Mouse (Mus musculus) cerebellum, postnatal 4 days (tissue): ENCODE results near the gene Ptcd2.
"Not testable (repeated sequence)": the region's sequence is repeated elsewhere in the genome, so short reads cannot be mapped to it uniquely, and the experiment has no call there.

Experiments used
- DNase-seq, 2 experiments: peaks; one replicate each; pipeline ENCODE4 v3.0.0; 2022; ENCODE audit warnings: low spot score in 2 of 2, mixed read lengths in 1 of 2

The Ptcd2 gene

DNA sequence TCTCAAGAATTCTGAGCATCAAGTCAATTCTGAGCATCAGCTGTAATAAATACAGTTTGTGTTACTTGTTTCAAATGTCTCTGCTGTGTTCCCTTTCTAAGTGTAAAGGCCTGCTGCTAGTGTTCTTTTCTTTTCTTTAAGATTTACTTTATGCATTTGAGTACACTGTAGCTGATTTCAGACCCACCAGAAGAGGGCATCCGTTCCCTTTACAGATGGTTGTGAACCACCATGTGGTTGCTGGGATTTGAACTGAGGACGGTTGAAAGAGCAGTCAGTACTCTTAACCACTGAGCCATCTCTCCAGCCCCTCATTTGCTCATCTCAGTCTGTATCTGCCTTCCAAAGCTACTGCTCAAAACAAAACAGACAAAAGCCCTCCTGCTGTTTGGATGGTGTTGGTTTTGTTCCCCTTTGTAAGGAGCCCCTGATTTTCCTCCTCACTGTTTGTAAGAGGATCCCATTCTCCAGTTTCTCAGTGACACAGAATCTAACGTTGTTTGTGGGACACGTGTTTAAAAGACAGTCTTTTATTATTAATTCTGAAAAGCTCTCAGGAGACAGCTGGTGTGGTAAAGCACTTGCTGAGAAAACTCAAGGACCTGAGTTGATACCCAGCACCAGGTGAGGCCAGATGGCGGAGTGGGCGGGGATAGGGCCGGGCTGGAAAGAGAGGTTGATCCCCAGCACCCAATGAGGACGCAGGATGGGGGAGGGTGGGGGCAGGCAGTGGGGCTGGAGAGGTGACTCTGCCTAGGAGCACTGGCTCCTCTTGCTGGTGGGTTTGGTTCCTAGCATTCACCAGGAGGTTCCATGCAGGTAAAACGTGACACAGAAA lies 12.1 kb upstream of the Ptcd2 start:
- DNase-seq, result no peak

GRCm38 (mm10) chr13:99355861-99356260 lies 11.4 kb upstream of the Ptcd2 start:
- DNase-seq, result no peak

GRCm38 (mm10) chr13:99355072-99355471 lies 10.6 kb upstream of the Ptcd2 start:
- DNase-seq, result no peak

- DNase-seq, result no peak
Observed at GRCm38 (mm10) chr13:99353490-99353851, 9.0 kb upstream of the Ptcd2 start.

- DNase-seq, result peak; percentile 79 to 92
Observed at GRCm38 (mm10) chr13:99352758-99353489, 8.4 kb upstream of the Ptcd2 start.

DNA sequence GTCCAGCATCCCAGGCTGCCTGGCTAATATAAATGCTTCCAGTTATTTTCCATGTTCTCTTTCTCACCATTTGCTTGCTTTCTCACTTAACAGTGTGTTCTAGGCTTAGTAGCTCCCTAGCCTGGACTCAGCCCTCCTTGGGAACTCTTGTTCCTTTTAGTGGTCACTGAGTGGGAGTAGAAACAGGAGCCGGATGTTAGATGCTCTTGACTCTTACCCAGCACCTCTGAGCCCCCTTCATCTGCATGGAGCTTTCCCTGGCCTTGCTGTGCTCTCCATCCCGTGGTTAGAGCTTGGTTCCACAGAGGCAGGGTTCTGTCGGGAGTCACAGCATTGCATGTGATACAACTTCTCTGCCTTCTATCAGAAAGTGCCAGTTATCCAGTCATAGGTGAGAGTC lies 7.1 kb upstream of the Ptcd2 start:
- no peak for DNase-seq

- no peak for DNase-seq
Observed at GRCm38 (mm10) chr13:99351186-99351585, 6.7 kb upstream of the Ptcd2 start.

DNA sequence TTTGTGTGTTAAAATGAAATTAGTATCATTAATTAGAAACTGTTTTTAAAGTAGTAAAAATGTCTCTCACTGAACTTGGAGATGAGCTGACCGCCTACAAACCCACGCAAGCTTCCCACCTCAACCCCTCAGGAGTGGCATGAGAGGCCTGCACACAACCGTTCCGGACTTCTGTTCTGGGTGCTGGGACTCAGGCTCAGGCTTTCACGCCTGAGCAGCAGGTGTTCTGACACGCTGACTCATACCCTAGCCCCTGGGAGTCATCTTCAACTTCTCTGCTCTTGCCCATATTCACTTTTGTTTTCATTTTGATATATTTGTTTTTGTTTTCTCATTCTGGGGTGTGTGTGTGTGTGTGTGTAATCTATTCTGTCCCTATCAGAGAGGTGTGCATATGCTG lies 5.5 kb upstream of the Ptcd2 start:
- DNase-seq, result no peak

GRCm38 (mm10) chr13:99343876-99344598 lies 468 bp downstream of the Ptcd2 start:
- no peak for DNase-seq

DNA sequence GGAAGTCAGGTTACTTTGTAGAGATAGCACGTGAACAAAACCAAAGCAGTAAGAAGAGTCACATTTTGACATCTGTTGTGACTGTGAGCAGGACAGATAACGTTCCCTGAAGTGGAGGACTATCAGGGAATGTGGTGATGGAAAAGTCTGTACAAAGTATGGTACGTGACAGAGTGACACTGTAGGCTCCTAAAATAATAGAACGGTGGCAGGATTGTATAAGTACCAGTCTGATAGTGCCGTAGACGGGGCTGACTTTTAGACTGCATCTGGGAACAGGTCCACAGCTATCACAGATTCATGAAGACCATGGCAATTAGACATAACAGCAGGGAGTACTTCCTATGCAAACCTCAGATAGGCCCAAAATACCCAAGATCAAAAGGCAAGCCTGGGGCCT lies 3.0 kb downstream of the Ptcd2 start:
- DNase-seq, result no peak

- no peak for DNase-seq
Observed at GRCm38 (mm10) chr13:99337510-99337909, 7.0 kb downstream of the Ptcd2 start.

DNA sequence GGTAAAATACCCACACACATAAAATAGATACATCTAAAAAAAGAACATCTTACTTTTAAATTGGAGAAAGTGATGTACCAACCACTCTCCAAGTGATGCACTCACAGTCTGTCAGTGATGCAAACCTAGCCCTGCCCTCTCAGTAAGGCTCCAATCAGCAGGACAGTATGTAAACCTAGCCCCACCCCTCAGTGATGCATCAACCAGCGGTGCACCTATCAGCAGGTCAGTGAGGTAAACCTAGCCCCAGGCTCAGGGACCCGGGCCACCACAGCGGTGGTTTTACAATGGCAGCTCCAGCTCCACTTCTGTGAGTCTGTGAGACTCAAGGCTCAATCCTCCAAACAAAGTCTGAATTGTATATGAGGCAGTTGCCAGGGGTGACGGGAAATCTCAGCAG lies 13.2 kb downstream of the Ptcd2 start:
- no peak for DNase-seq

DNA sequence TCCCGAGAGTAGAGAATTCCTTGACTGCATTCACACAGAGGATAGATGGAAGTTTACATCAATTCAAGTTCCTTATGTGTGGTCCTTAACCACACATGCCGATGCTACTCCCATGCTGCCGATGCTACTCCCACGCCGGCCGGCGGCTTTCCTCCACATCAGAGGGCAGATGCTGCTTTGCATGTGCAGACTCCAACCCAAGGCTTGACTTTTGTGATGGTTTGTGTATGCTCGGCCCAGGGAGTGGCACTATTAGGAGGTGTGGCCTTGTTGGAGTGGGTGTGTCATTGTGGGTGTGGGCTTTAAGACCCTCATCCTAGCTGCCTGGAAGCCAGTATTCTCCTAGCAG lies 20.2 kb downstream of the Ptcd2 start:
- DNase-seq, result not testable (repeated sequence)

DNA sequence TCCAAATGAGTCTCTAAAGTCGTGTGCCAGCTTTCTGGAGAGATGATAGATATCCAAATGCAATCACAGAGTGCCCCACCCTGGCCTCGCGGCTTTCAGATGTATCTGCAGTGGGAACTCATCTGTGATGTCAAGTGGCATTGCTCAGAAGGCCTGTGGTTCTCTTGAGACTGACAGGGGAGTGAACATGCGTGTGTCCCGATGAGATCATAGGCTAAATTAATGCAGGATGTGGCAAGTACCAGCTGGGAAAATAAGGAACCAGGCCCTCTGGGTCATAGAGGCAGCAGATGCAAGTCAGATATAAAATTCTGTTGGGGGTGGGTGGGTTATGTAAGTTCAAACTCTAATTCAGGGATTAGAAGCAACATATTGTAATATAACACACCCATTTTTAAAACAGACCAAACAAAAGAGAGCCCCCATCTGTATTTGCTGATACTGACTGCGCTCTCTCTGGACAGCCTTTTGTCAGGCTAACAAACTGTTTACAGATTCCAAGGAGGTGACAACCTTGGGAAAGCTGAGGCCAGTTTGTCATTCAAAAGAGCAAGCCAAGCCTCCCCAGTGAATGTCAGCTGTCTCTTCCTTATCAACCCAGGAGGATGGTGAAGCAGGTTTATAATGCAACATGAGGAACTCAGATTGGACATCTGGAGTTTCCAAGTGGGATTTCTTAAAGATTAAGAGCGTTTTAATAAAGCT lies 20.7 kb downstream of the Ptcd2 start:
- no peak for DNase-seq

DNA sequence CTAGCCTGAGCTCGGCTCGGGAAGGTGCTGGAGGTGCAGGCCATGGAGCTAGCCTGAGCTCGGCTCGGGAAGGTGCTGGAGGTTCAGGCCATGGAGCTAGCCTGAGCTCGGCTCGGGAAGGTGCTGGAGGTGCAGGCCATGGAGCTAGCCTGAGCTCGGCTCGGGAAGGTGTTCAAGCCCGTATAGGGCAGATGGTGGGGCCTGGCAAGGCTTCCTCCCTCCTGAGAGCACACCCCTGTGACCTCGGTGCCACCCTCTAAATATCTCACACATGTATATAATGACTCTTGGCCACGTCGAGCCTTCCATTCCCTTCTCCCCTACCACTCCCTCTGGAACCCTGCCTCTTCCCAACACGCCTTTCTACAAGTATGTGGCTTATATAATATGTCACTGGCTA lies 21.6 kb downstream of the Ptcd2 start:
- not testable (repeated sequence) for DNase-seq

- no peak for DNase-seq
Observed at GRCm38 (mm10) chr13:99320453-99320852, 24.1 kb downstream of the Ptcd2 start.

DNA sequence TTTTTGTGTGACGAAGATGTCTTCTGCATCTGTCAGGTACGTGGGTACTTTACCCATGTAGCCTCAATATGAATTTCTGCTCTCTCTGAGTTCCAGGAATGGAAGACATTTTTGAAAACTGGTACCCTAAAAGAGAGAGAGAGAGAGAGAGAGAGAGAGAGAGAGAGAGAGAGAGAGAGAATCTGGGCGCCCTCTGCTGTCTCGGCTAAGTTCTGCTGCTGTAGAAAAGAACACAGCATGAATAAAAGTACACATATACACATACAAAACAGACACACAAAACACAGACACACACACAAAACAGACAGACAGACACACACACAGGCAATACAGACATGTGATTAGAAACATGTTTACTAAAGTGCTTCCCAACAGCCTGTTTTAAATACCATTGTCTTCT lies 27.4 kb downstream of the Ptcd2 start:
- peak; percentile 29 to 61 for DNase-seq

- DNase-seq, result no peak
Observed at GRCm38 (mm10) chr13:99316366-99316765, 28.1 kb downstream of the Ptcd2 start.

DNA sequence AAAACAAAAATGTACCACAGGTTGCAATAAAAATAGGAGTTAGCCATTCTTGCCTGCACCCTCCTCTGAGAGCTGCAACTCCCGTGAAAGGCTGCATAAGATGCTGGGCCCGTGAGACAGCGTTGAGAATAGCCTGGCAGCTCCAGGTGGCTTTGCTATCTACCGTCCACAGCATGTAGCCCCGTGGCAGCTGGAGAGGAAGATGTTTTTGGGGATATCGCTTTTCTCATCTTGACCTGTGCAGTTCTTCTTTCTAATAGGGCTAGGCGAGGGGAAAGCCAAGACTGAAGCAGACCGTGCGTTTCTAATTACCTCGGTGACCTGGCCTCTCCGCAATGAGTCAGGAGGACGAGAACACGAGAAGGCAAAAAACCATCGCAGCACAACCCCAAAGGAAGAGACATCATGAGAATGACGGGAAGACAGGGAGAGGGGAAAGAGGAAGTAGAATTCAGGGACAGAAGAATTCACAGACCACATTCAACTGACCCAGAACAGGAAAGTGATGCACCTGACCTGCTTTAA lies 29.8 kb downstream of the Ptcd2 start:
- no peak for DNase-seq

- no peak for DNase-seq
Observed at GRCm38 (mm10) chr13:99314098-99314497, 30.4 kb downstream of the Ptcd2 start.

DNA sequence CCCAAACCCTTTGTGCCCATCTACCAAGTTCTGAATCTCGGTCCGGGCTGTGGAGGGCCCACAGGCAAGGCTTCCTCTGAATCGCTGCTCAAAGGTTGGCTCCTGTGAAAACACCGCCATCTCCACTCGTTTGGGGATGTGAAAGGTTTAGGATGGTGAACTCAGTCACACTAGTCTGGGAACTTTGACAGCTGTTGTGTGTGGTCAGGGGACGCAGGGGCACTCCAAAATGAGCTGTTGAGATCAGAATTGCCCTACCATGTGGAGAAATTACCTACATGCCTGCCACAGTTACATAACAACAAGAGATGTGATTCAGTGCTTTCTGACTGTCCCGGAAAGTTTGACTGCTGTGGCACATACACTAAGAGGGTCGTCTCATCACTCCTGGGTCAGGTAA lies 36.1 kb downstream of the Ptcd2 start:
- DNase-seq, result no peak

- DNase-seq, result no peak
Observed at GRCm38 (mm10) chr13:99307930-99308359, 36.6 kb downstream of the Ptcd2 start.
